Mouse (Mus musculus) embryonic fibroblast, embryonic 13.5 days (primary cell): Measurements from ENCODE around the gene Trip13.

Experiments used
- CTCF ChIP-seq: IDR thresholded peaks from 2 replicates; pipeline ENCODE4 v1.5.1; 2011; ENCODE audit warnings: mild to moderate bottlenecking, control low read depth, low read length, moderate library complexity, borderline replicate concordance; ENCODE audit not compliant: insufficient read depth
- POLR2A ChIP-seq: IDR thresholded peaks from 2 replicates; pipeline ENCODE4 v1.6.1; 2011; ENCODE audit warnings: low read depth, mild to moderate bottlenecking, control low read depth, low read length, moderate library complexity

DNA sequence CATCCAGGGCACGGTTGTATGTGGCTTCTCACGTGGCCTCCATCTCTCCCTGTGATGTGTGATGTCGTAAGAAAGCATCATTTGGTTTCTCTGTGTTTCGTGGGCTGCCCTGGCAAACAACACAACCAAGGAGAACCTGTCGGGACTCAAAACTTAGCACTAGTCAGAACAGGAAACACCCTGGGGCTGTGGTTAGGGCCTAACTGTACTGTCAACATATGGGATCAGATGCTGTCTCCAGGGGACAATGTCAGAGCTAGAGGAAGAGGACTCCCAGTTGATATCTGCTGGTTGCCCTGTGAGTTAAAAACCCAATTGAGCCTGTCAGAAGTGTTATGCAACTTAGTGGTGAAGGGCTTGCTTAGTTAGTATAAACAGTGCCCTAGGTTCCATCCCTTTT, 17.9 kb upstream of the Trip13 start:
- TF ChIP-seq CTCF = no peak
- no peak for TF ChIP-seq POLR2A
